Mouse (Mus musculus) embryonic fibroblast, embryonic 13.5 days (primary cell): ENCODE results near the gene Ggta1.

ENCODE experiments used
- CTCF ChIP-seq: IDR thresholded peaks from 2 replicates; pipeline ENCODE4 v1.5.1; 2011; ENCODE audit warnings: mild to moderate bottlenecking, control low read depth, low read length, moderate library complexity, borderline replicate concordance; ENCODE audit not compliant: insufficient read depth
- POLR2A ChIP-seq: IDR thresholded peaks from 2 replicates; pipeline ENCODE4 v1.6.1; 2011; ENCODE audit warnings: low read depth, mild to moderate bottlenecking, control low read depth, low read length, moderate library complexity

GRCm38 (mm10) chr2:35506311-35507190 is 43.5 kb upstream of the Ggta1 start:
- TF ChIP-seq CTCF: no peak
- no peak for TF ChIP-seq POLR2A
